Mouse (Mus musculus) kidney, postnatal 0 days (tissue): ENCODE data around the gene Mylk. TPM values are rescaled to one million over a fixed set of nuclear protein-coding genes. Genes with fewer than 3 reads are reported as not detected.
"Not testable (repeated sequence)": the region's sequence is repeated elsewhere in the genome, so short reads cannot be mapped to it uniquely, and the experiment has no call there.

Source experiments
- ATAC-seq: fragments of 200-750 bp; cut with Nextera tagmentation; replicated peaks from 2 replicates; pipeline ENCODE4 v1.8.0; 2017; ENCODE audit warnings: low read depth, moderate number of reproducible peaks, moderate TSS enrichment, moderate library complexity; ENCODE audit not compliant: low FRiP score
- DNase-seq: peaks from one replicate; pipeline ENCODE4 v3.0.0-alpha.2; 2016; ENCODE audit warnings: low spot score
- H3K27ac ChIP-seq: fragments of 300-500 bp; sonication (generic); 2 replicates; pipeline ENCODE4 v1.5.1; 2014; ENCODE audit warnings: mild to moderate bottlenecking
- H3K27me3 ChIP-seq: fragments of 300-500 bp; sonication (generic); 2 replicates; pipeline ENCODE4 v1.6.1; 2014; ENCODE audit warnings: low read length, mixed read lengths; ENCODE audit not compliant: insufficient read depth
- H3K36me3 ChIP-seq: fragments of 300-500 bp; sonication (generic); 2 replicates; pipeline ENCODE4 v1.6.1; 2014; ENCODE audit warnings: low read length, mixed read lengths; ENCODE audit not compliant: insufficient read depth
- H3K4me1 ChIP-seq: fragments of 300-500 bp; sonication (generic); replicated peaks from 2 replicates; pipeline ENCODE4 v1.6.1; 2014; ENCODE audit warnings: antibody characterized with exemption, low read length, mixed read lengths; ENCODE audit not compliant: insufficient read depth
- H3K4me2 ChIP-seq: fragments of 300-500 bp; sonication (generic); 2 replicates; pipeline ENCODE4 v1.6.1; 2014; ENCODE audit warnings: mild to moderate bottlenecking, low read length, moderate library complexity, mixed read lengths
- H3K4me3 ChIP-seq: fragments of 300-500 bp; sonication (generic); replicated peaks from 2 replicates; pipeline ENCODE4 v1.5.1; 2014; ENCODE audit warnings: low read depth, low read length
- H3K9ac ChIP-seq: fragments of 300-500 bp; sonication (generic); 2 replicates; pipeline ENCODE4 v1.6.1; 2014; ENCODE audit warnings: low read depth, low read length
- H3K9me3 ChIP-seq: fragments of 300-500 bp; sonication (generic); replicated peaks from 2 replicates; pipeline ENCODE4 v1.6.1; 2016; ENCODE audit warnings: low read length, inconsistent platforms, mixed read lengths
- CTCF ChIP-seq: IDR thresholded peaks from 2 replicates; pipeline ENCODE4 v1.5.1; 2016; ENCODE audit warnings: antibody characterized with exemption, low read depth, mild to moderate bottlenecking, moderate library complexity
- WGBS: fragments of 180-500 bp; shearing (Covaris S2); extraction: QIAGEN DNeasy Blood & Tissue Kit; methylation state at CpG from one replicate; pipeline ENCODE4 v1.1.7; 2014; 5-methylcytosine and 5-hydroxymethylcytosine counted together
- polyA plus RNA-seq: library from polyadenylated mRNA; unstranded; fragments of >200 nt; fragmentation: Nextera tagmentation; extraction: Ambion mirVana; gene quantifications from 2 replicates; pipeline ENCODE4 v1.2.1, GENCODE M21; 2015

Gene Mylk
- polyA plus RNA-seq, 1 experiment from 2014 or later, result 68.5 TPM

- 76% methylated on average over 3 of the region's 3 CpGs for WGBS
- DNase-seq, result peak; percentile 58
Measured at GRCm38 (mm10) chr16:34711481-34711880, 33.5 kb upstream of the Mylk start.

GRCm38 (mm10) chr16:34725156-34725555 lies 19.9 kb upstream of the Mylk start:
- 94% methylated on average over 3 of the region's 3 CpGs for WGBS
- Histone ChIP-seq H3K27me3 (no peaks in the 10 kb centered on the region), H3K9ac (no peak overlapping the region), H3K4me2 (no peak overlapping the region), H3K4me1 (no peaks in the 10 kb centered on the region), H3K36me3 (peaks cover 20% of the 10 kb centered on the region), H3K9me3 (no peaks in the 10 kb centered on the region), H3K27ac (no peak overlapping the region), H3K4me3 (no peak overlapping the region)
- no peak for ATAC-seq
- no peak for TF ChIP-seq CTCF
- DNase-seq, result no peak

More at GRCm38 (mm10) chr16:34711481-34711880, 33.5 kb upstream of the Mylk start:
- Histone ChIP-seq H3K4me3 (no peak overlapping the region), H3K36me3 (peaks cover 4% of the 10 kb centered on the region; the same call in 1 of the 2 replicates), H3K9ac (no peak overlapping the region), H3K4me2 (no peak overlapping the region), H3K4me1 (no peaks in the 10 kb centered on the region), H3K27me3 (no peaks in the 10 kb centered on the region), H3K27ac (no peak overlapping the region), H3K9me3 (no peaks in the 10 kb centered on the region)
- no peak for ATAC-seq
- TF ChIP-seq CTCF, result peak; percentile 67

- not testable (repeated sequence) for H3K4me2 ChIP-seq, H3K4me1 ChIP-seq, H3K27ac ChIP-seq, H3K9me3 ChIP-seq, H3K27me3 ChIP-seq, DNase-seq, H3K9ac ChIP-seq, ATAC-seq, H3K36me3 ChIP-seq, H3K4me3 ChIP-seq
Measured at GRCm38 (mm10) chr16:34728610-34729009, 16.4 kb upstream of the Mylk start.

- DNase-seq (no peak), ATAC-seq (no peak)
- no peak overlapping the region for H3K4me3 ChIP-seq
- no peak for TF ChIP-seq CTCF
- H3K36me3 ChIP-seq, result no peaks in the 10 kb centered on the region
- H3K4me2 ChIP-seq, result no peak overlapping the region
- H3K9ac ChIP-seq, result no peak overlapping the region
- H3K4me1 ChIP-seq, result no peaks in the 10 kb centered on the region
- H3K9me3 ChIP-seq, result no peaks in the 10 kb centered on the region
- no peak overlapping the region for H3K27ac ChIP-seq
- WGBS, result 97% methylated on average over 1 of the region's 1 CpGs
- H3K27me3 ChIP-seq, result no peaks in the 10 kb centered on the region
Measured at GRCm38 (mm10) chr16:34729371-34729770, 15.6 kb upstream of the Mylk start.

GRCm38 (mm10) chr16:34738656-34739233 lies 6.3 kb upstream of the Mylk start:
- Histone ChIP-seq H3K27ac (no peak overlapping the region), H3K36me3 (no peaks in the 10 kb centered on the region), H3K4me3 (no peak overlapping the region), H3K27me3 (no peaks in the 10 kb centered on the region), H3K4me2 (no peak overlapping the region), H3K9ac (no peak overlapping the region), H3K9me3 (no peaks in the 10 kb centered on the region), H3K4me1 (no peaks in the 10 kb centered on the region)
- WGBS, result 88% methylated on average over 4 of the region's 4 CpGs
- no peak for ATAC-seq
- no peak for TF ChIP-seq CTCF
- no peak for DNase-seq

GRCm38 (mm10) chr16:34742930-34743329 lies 2.1 kb upstream of the Mylk start:
- Histone ChIP-seq H3K36me3 (no peaks in the 10 kb centered on the region), H3K9ac (no peak overlapping the region), H3K27ac (no peak overlapping the region), H3K4me2 (no peak overlapping the region), H3K27me3 (no peaks in the 10 kb centered on the region), H3K4me3 (no peak overlapping the region), H3K9me3 (no peaks in the 10 kb centered on the region), H3K4me1 (no peaks in the 10 kb centered on the region; the same call in 1 of the 2 replicates)
- 61% methylated on average over 2 of the region's 2 CpGs for WGBS
- ATAC-seq (no peak), DNase-seq (no peak)
- TF ChIP-seq CTCF, result peak; percentile 20; the same call in 1 of the 2 replicates
